Mouse (Mus musculus) heart, adult 2 months (tissue): ENCODE data around the gene Zfp663. TPM values are rescaled to one million over a fixed set of nuclear protein-coding genes. Genes with fewer than 3 reads are reported as not detected.

ENCODE experiments used
- DNase-seq, 2 experiments: peaks; one replicate each; pipeline ENCODE4 v3.0.0; 2021
- H3K27ac ChIP-seq: fragments of 200-600 bp; 2 replicates; pipeline ENCODE4 v1.8.1; 2022
- H3K27me3 ChIP-seq: fragments of 200-500 bp; 2 replicates; pipeline ENCODE4 v1.6.1; 2012; ENCODE audit warnings: mild to moderate bottlenecking, low read length, inconsistent platforms, mixed read lengths; ENCODE audit not compliant: control insufficient read depth, insufficient read depth
- H3K36me3 ChIP-seq: fragments of 200-500 bp; 2 replicates; pipeline ENCODE4 v1.6.1; 2012; ENCODE audit warnings: low read length, inconsistent platforms; ENCODE audit not compliant: control insufficient read depth, insufficient read depth
- H3K4me1 ChIP-seq: fragments of 200-500 bp; 2 replicates; pipeline ENCODE4 v1.6.1; 2011; ENCODE audit warnings: low read length; ENCODE audit not compliant: control insufficient read depth, insufficient read depth
- H3K4me3 ChIP-seq: fragments of 200-600 bp; 2 replicates; pipeline ENCODE4 v1.8.1; 2022
- H3K79me2 ChIP-seq: fragments of 200-500 bp; replicated peaks from 2 replicates; pipeline ENCODE4 v1.6.1; 2012; ENCODE audit warnings: mild to moderate bottlenecking, inconsistent platforms, low read length, moderate library complexity, mixed read lengths; ENCODE audit not compliant: control insufficient read depth, insufficient read depth
- H3K9ac ChIP-seq: fragments of 200-500 bp; 2 replicates; pipeline ENCODE4 v1.6.1; 2012; ENCODE audit warnings: low read depth, mild to moderate bottlenecking, control low read depth, inconsistent platforms, low read length, mixed read lengths
- CTCF ChIP-seq: fragments of 200-600 bp; IDR thresholded peaks from 2 replicates; pipeline ENCODE4 v1.8.1; 2022; ENCODE audit warnings: antibody characterized with exemption, mild to moderate bottlenecking, moderate library complexity
- EP300 ChIP-seq: fragments of 200-500 bp; IDR thresholded peaks from 2 replicates; pipeline ENCODE4 v1.6.1; 2011; ENCODE audit warnings: low read depth, low read length, control low read depth; ENCODE audit not compliant: insufficient read depth
- POLR2A ChIP-seq: fragments of 200-500 bp; IDR thresholded peaks from 2 replicates; pipeline ENCODE4 v1.6.1; 2011; ENCODE audit warnings: mild to moderate bottlenecking, low read depth, low read length, control low read depth; ENCODE audit not compliant: insufficient read depth
- WGBS: fragments of 180-500 bp; shearing (Covaris S2); methylation state at CpG from one replicate; pipeline ENCODE4 v1.1.7; 2018; 5-methylcytosine and 5-hydroxymethylcytosine counted together
- intact Hi-C: fragments of 180-260 bp; cut with DNase I; formaldehyde crosslinking; loops from one replicate; pipeline ENCODE4 v1.15.1; 2025
- polyA plus RNA-seq: library from polyadenylated mRNA; depleted of rRNA; stranded (reverse); fragments of >200 nt; gene quantifications from 2 replicates; pipeline ENCODE4 v1.2.3, GENCODE M21; 2012
- total RNA-seq, 2 experiments: library from RNA; stranded (reverse); gene quantifications; 2 replicates each; pipeline ENCODE4 v1.2.3; 2021

Zfp663 gene
- total and polyA plus RNA-seq, 3 experiments: not detected

DNA sequence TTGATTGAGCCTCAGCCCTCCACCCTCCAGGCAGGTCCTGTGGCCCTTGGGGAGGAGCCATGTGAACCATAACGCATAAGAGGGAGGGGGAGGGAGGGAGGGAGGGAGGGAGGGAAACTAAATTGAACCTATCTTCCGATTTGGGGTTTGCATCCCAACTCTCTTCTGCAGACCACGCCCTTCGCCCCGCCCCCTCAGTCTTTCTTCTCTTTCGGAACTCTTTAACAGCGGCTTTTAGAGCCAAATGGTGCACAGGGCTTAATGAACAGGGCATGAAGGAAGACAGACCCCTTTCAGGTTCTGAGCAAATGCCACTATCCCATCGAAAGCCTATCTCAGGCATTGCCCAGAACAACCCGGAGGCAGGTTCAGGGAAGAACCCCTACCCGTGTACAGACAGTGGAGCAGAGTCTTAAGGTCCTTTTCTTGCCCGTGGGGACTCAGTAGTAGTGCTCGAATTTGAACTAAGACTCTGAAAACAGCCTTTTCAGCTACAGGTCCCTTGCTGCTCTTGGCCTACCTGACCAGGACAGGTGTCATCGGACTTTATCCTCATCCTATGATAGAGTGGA is 575 bp downstream of the Zfp663 start:
- no peak for DNase-seq
- intact Hi-C loops: no loop called here
- H3K27me3 ChIP-seq: peaks cover 2% of the 10 kb centered on the region; the same call in 1 of the 2 replicates

DNA sequence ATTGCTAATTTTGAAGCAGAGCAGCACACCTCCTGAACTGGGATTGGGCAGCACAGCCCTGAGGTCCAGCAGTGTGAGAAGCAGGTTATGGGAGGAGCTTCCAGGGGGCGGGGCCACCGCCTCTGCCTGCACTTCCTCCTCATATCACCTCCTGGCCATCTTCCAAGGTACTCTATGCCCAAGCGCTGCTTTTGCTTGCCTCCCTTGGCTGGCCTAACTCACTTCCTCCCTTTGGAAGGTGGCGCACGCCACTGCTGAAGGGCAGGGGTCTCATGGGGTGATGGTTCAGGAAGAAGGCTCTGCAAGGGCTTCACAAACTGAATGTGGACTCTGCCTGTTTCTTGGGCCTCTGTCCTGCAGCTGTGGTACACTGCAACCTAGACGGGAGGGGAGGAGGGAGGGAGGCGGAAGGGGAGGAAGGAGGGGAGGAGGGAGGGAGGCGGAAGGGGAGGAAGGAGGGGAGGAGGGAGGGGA is 1.4 kb downstream of the Zfp663 start:
- no peaks in the 10 kb centered on the region for H3K4me1 ChIP-seq
- intact Hi-C loops: no loop called here
- H3K36me3 ChIP-seq: no peaks in the 10 kb centered on the region
- WGBS: 6% methylated on average over 6 of the region's 8 CpGs
- H3K4me3 ChIP-seq: no peak overlapping the region
- no peak overlapping the region for H3K27ac ChIP-seq
- peaks cover 2% of the 10 kb centered on the region; the same call in 1 of the 2 replicates for H3K27me3 ChIP-seq
- no peaks in the 10 kb centered on the region for H3K79me2 ChIP-seq
- H3K9ac ChIP-seq: no peak overlapping the region
- DNase-seq: peak in 1 of 2 experiments; percentile 28
- TF ChIP-seq POLR2A (no peak), CTCF (no peak), EP300 (no peak)

More for the DNA sequence above, 575 bp downstream of the Zfp663 start:
- Histone ChIP-seq H3K4me1 (no peaks in the 10 kb centered on the region), H3K9ac (no peak overlapping the region), H3K36me3 (no peaks in the 10 kb centered on the region), H3K27ac (no peak overlapping the region), H3K4me3 (no peak overlapping the region), H3K79me2 (no peaks in the 10 kb centered on the region)
- 4% methylated on average over 13 of the region's 13 CpGs for WGBS
- no peak for TF ChIP-seq EP300
- TF ChIP-seq CTCF: no peak
- TF ChIP-seq POLR2A: no peak

DNA sequence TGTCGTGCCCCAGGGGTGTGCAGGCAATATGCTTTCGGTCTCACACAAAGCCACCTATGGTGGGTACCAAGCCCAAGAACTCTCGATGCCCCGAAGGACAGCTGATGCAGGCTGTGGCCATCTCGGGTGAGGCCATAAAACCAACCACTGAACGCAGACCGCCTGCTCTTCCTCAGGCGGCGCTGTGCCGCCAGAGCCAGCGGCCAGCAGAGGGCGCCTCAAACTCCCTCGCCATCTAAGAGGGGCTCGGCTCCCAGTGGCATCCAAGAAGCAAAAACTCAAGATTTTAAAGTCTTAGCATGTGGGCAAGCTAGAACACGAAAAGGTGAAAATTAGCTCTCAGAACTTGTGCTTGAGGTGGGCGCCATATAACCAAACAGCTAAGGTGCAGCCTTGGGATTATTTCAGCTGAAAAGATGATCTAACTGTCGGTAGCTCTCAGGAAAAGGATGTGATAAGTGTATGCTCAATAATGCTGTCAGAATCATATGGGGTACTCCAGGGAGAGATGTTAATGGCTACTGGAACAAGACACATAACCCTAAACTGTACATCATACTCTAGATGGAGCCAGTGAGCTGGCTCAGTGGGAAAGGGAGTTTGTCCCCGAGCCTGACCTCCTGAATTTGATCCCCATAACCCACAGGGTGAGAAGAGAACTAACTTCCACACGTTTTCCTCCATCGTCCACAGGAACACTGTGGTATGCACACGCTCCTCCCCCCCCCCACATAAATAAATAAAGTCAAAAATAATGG is 4.0 kb downstream of the Zfp663 start:
- Histone ChIP-seq H3K27me3 (peaks cover 2% of the 10 kb centered on the region; the same call in 1 of the 2 replicates), H3K4me3 (no peak overlapping the region), H3K27ac (no peak overlapping the region), H3K36me3 (no peaks in the 10 kb centered on the region), H3K4me1 (no peaks in the 10 kb centered on the region), H3K79me2 (no peaks in the 10 kb centered on the region), H3K9ac (no peak overlapping the region)
- DNase-seq: peak; percentile 23 to 68
- intact Hi-C loops: loop anchor here (2.0 to 5.0 kb wide), 2 partner anchors 122 to 412 kb away; no protein-coding TSS in a partner anchor
- TF ChIP-seq EP300: no peak
- no peak for TF ChIP-seq POLR2A
- TF ChIP-seq CTCF: peak; percentile 93
- WGBS: 10% methylated on average over 21 of the region's 21 CpGs

DNA sequence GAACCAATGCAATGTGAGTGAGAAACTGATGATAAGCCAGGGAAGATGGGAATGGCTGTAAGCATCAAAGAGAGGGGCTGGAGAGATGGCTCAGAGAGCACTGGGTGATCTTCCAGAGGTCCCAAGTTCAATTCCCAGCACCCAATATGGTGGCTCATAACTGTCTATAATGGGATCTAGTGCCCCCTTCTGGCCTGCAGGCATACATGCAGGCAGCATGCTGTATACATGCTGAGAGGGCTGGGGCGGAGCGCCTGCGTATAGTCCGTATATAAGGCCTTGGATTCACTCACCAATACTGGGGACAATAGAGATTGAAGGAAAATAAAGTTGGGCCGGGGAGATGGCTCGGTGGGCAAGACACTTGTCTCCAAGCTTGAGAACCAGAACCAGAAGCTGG is 5.2 kb downstream of the Zfp663 start:
- H3K9ac ChIP-seq: no peak overlapping the region
- TF ChIP-seq EP300 (no peak), CTCF (no peak), POLR2A (no peak)
- no peaks in the 10 kb centered on the region for H3K79me2 ChIP-seq
- no peaks in the 10 kb centered on the region for H3K27me3 ChIP-seq
- no peak overlapping the region for H3K27ac ChIP-seq
- H3K4me3 ChIP-seq: no peak overlapping the region
- no peaks in the 10 kb centered on the region for H3K4me1 ChIP-seq
- no peak for DNase-seq
- 89% methylated on average over 6 of the region's 6 CpGs for WGBS
- no peaks in the 10 kb centered on the region for H3K36me3 ChIP-seq
- intact Hi-C loops: loop anchor here (5.0 kb wide), 1 partner anchor 411 kb away; no protein-coding TSS in a partner anchor

DNA sequence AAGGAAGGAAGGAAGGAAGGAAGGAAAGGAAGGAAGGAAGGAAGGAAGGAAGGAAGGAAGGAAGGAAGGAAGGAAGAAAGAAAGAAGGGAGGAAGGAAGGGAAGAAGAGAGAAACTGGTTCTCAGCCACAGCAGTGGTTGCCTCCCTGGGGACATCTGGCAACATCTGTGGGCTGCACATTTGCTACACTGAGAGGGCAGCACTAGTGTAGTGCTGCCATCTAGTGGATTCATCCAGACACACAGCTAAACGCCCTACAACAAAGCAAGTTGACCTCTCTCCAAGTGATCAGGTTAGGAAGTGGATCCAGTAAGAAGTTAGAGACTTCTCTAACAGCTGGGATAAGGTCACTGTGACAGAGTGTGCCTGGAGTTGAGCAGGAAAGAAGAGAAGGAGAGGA is 7.7 kb downstream of the Zfp663 start:
- no peak overlapping the region for H3K4me3 ChIP-seq
- H3K79me2 ChIP-seq: no peaks in the 10 kb centered on the region
- no peak overlapping the region for H3K27ac ChIP-seq
- no peaks in the 10 kb centered on the region for H3K27me3 ChIP-seq
- no peaks in the 10 kb centered on the region for H3K36me3 ChIP-seq
- 3% methylated on average over 1 of the region's 1 CpGs for WGBS
- intact Hi-C loops: loop anchor here (1.0 to 5.0 kb wide), 2 partner anchors 286 to 409 kb away; no protein-coding TSS in a partner anchor
- no peak overlapping the region for H3K9ac ChIP-seq
- H3K4me1 ChIP-seq: no peaks in the 10 kb centered on the region
- TF ChIP-seq CTCF (peak; percentile 80), EP300 (0 out of 2 replicates have a peak, but pooled peaks have one; percentile 67), POLR2A (no peak)
- DNase-seq: peak; percentile 43 to 48
